Mouse (Mus musculus) limb, embryonic 11.5 days (tissue): ENCODE results near the gene Tnfsf10. TPM values are rescaled to one million over a fixed set of nuclear protein-coding genes. Genes with fewer than 3 reads are reported as not detected.

Source experiments
- ATAC-seq: fragments of 200-750 bp; cut with Nextera tagmentation; 2 replicates; pipeline ENCODE4 v1.8.0; 2017; ENCODE audit warnings: low read depth; ENCODE audit not compliant: insufficient number of reproducible peaks, low FRiP score, low TSS enrichment
- DNase-seq: peaks from one replicate; pipeline ENCODE4 v3.0.0-alpha.2; 2015; ENCODE audit warnings: low spot score
- H3K27ac ChIP-seq: fragments of 300-500 bp; sonication (generic); replicated peaks from 2 replicates; pipeline ENCODE4 v1.5.1; 2014; ENCODE audit warnings: low read depth, mild to moderate bottlenecking, low read length
- H3K27me3 ChIP-seq: fragments of 300-500 bp; sonication (generic); 2 replicates; pipeline ENCODE4 v1.6.1; 2014; ENCODE audit warnings: mild to moderate bottlenecking, low read length, mixed read lengths; ENCODE audit not compliant: control insufficient read depth, insufficient read depth
- H3K36me3 ChIP-seq: fragments of 300-500 bp; sonication (generic); 2 replicates; pipeline ENCODE4 v1.6.1; 2014; ENCODE audit warnings: mild to moderate bottlenecking, low read length, moderate library complexity, mixed read lengths; ENCODE audit not compliant: control insufficient read depth, insufficient read depth
- H3K4me1 ChIP-seq: fragments of 300-500 bp; sonication (generic); 2 replicates; pipeline ENCODE4 v1.6.1; 2014; ENCODE audit warnings: low read length, mixed read lengths; ENCODE audit not compliant: control insufficient read depth, insufficient read depth
- H3K4me2 ChIP-seq: fragments of 300-500 bp; sonication (generic); 2 replicates; pipeline ENCODE4 v1.6.1; 2014; ENCODE audit warnings: low read depth, mild to moderate bottlenecking, moderate library complexity; ENCODE audit not compliant: severe bottlenecking
- H3K4me3 ChIP-seq: fragments of 300-500 bp; sonication (generic); 2 replicates; pipeline ENCODE4 v1.5.1; 2014; ENCODE audit warnings: low read depth, low read length
- H3K9ac ChIP-seq: fragments of 300-500 bp; sonication (generic); 2 replicates; pipeline ENCODE4 v1.6.1; 2014; ENCODE audit warnings: mild to moderate bottlenecking, low read length
- H3K9me3 ChIP-seq: fragments of 300-500 bp; sonication (generic); 2 replicates; pipeline ENCODE4 v1.6.1; 2016; ENCODE audit warnings: low read length; ENCODE audit not compliant: control insufficient read depth
- WGBS: fragments of 180-500 bp; shearing (Covaris S2); extraction: QIAGEN DNeasy Blood & Tissue Kit; methylation state at CpG from one replicate; pipeline ENCODE4 v1.1.7; 2014; 5-methylcytosine and 5-hydroxymethylcytosine counted together
- polyA plus RNA-seq: library from polyadenylated mRNA; unstranded; fragments of >200 nt; fragmentation: Nextera tagmentation; extraction: Ambion mirVana; gene quantifications from 2 replicates; pipeline ENCODE4 v1.2.1, GENCODE M21; 2014

The Tnfsf10 gene
- polyA plus RNA-seq, 1 experiment from 2014 or later = 0.04 TPM

DNA sequence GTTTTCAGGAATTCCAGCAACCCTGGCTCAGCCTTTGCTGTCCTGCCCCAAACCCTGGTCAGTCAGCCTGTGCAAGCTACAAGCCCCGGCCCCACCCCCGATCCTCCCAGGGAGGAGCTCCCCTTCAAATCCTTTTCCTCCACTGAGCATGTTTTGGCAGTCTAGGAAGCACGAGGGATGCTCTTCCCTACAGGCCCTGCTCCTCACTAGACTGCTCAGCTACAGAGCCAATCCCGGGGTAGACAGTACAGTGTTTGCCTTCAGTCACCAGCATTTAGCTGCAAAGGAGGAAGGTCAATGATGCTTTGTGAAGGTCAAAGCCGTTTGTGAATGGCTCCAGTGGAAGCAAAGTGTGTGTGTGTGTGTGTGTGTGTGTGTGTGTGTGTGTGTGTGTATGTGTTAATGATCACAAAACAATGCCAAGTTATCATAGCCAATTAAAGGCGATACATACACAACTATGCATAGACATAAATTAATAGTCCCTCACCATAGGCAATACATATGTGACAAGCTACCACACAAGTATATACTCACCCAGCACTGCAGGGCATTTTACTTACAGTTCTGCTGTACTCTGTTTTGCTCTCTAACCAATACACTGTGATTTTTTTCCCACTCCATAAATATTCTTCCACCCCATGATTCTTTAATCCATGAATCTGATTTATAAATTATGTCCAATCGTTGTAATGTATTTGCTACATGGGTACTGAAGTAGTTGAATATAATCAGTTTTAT, 23.0 kb upstream of the Tnfsf10 start:
- no peaks in the 10 kb centered on the region for H3K4me1 ChIP-seq
- no peak overlapping the region for H3K27ac ChIP-seq
- no peak for DNase-seq
- H3K4me2 ChIP-seq = no peak overlapping the region
- no peaks in the 10 kb centered on the region for H3K27me3 ChIP-seq
- H3K4me3 ChIP-seq = no peak overlapping the region
- no peak for ATAC-seq
- no peaks in the 10 kb centered on the region for H3K36me3 ChIP-seq
- no peaks in the 10 kb centered on the region for H3K9me3 ChIP-seq
- 68% methylated on average over 7 of the region's 7 CpGs for WGBS
- H3K9ac ChIP-seq = no peak overlapping the region

GRCm38 (mm10) chr3:27300451-27300850, 16.4 kb upstream of the Tnfsf10 start:
- Histone ChIP-seq H3K27me3 (no peaks in the 10 kb centered on the region), H3K9me3 (no peaks in the 10 kb centered on the region), H3K4me1 (no peaks in the 10 kb centered on the region), H3K4me3 (no peak overlapping the region), H3K4me2 (no peak overlapping the region), H3K27ac (no peak overlapping the region), H3K9ac (no peak overlapping the region), H3K36me3 (no peaks in the 10 kb centered on the region)
- DNase-seq (no peak), ATAC-seq (no peak)
- WGBS = 87% methylated on average over 4 of the region's 4 CpGs

DNA sequence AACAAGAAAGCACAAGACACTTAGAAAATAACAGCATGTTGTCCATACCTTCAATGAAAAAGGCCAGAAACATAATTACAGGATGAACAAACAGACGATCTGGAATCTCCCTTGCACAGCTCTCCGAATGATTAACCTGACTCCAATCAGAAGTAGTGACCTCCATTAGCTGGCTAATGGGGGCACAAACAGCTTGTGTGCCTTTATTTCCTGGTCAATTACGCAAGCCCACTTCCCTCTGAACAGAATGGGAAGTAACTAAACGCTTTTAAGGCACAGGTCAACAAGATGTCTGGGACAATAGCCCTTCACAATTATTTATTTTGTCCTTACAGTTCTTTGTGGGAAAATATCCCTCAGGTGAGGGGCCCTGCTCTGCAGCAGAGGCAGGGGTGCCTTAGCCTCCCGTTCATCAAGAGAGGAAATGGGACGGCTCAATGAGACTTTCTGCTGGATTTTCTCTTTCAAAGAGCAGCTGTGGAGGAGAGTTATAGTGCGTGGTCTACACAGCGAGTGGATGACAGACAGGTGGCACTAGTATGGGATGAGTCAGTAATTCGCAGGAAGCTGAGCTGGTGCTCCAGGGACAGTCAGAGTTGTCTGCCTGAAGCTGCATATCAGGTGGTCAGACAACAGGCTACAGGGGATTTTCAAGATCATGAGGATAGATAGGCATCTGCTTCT, 14.3 kb upstream of the Tnfsf10 start:
- Histone ChIP-seq H3K27ac (no peak overlapping the region), H3K4me2 (no peak overlapping the region), H3K9me3 (no peaks in the 10 kb centered on the region), H3K36me3 (no peaks in the 10 kb centered on the region), H3K27me3 (no peaks in the 10 kb centered on the region), H3K4me3 (no peak overlapping the region), H3K9ac (no peak overlapping the region), H3K4me1 (no peaks in the 10 kb centered on the region)
- 73% methylated on average over 9 of the region's 9 CpGs for WGBS
- ATAC-seq (no peak), DNase-seq (no peak)

DNA sequence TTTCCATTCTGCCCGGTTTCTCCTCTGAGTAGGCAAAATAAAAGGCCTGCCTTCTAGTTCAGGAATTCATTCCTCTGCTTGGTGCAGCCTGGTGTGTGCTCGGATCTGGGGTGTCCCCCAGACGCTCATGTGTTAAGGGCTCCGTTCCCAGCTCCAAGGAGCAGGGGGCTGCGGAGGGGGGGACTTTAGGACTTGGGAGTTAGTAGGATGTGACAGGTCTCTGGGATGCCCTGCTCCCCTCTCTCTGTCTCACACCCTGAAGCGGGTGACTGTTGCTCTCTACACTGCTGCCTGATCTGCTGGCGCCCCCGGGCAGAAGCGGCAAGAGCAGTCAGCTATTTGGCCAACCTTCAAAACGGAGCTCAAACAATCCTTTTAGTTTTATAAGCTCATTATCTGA, 10.0 kb upstream of the Tnfsf10 start:
- Histone ChIP-seq H3K27me3 (no peaks in the 10 kb centered on the region), H3K4me2 (no peak overlapping the region), H3K9me3 (no peaks in the 10 kb centered on the region), H3K4me1 (no peaks in the 10 kb centered on the region), H3K4me3 (no peak overlapping the region), H3K27ac (no peak overlapping the region), H3K9ac (no peak overlapping the region), H3K36me3 (no peaks in the 10 kb centered on the region)
- ATAC-seq (no peak), DNase-seq (no peak)
- 80% methylated on average over 10 of the region's 10 CpGs for WGBS

GRCm38 (mm10) chr3:27310973-27311372, 5.9 kb upstream of the Tnfsf10 start:
- H3K4me1 ChIP-seq = no peaks in the 10 kb centered on the region
- ATAC-seq = no peak
- H3K27ac ChIP-seq = no peak overlapping the region
- no peaks in the 10 kb centered on the region for H3K27me3 ChIP-seq
- H3K4me3 ChIP-seq = no peak overlapping the region
- no peak for DNase-seq
- H3K9me3 ChIP-seq = no peaks in the 10 kb centered on the region
- no peak overlapping the region for H3K9ac ChIP-seq
- no peaks in the 10 kb centered on the region for H3K36me3 ChIP-seq
- H3K4me2 ChIP-seq = no peak overlapping the region
- 91% methylated on average over 7 of the region's 7 CpGs for WGBS

- no peaks in the 10 kb centered on the region for H3K9me3 ChIP-seq
- H3K4me1 ChIP-seq = no peaks in the 10 kb centered on the region
- H3K36me3 ChIP-seq = no peaks in the 10 kb centered on the region
- H3K27me3 ChIP-seq = no peaks in the 10 kb centered on the region
- WGBS = 93% methylated on average over 4 of the region's 4 CpGs
- no peak overlapping the region for H3K4me2 ChIP-seq
- H3K9ac ChIP-seq = no peak overlapping the region
- ATAC-seq (no peak), DNase-seq (no peak)
- no peak overlapping the region for H3K4me3 ChIP-seq
- H3K27ac ChIP-seq = no peak overlapping the region
Measured at GRCm38 (mm10) chr3:27311475-27311874, 5.4 kb upstream of the Tnfsf10 start.

DNA sequence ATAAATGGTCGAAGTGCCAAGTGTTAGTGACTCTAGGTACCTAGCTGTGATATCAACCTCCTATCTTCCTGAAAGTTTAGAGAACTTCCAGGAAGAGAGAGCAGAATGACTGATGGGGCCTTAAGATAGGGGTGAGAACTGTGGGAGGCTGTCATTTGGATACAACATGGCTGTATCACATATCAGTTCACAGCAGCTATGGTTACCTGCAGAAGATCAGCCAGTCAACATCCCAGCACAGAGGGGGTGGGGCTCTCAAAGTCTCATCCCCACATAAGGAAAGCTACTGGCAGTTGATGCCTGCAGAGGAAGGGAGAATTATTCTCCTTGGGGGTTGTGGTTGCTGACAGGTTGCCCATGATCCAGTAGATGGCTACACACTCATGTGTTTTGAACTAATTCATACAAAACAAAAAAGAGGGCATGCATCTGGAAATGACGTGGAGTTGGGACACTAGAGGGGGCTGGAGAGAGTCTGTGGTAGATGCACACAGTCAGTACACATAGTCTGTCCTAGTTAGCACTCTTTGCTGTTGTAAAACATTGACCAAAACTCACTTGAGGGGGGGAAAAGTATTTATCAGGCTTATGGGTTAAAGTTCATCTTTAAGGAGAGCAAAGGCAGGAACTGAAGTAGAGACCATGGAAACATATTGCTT, 2.2 kb upstream of the Tnfsf10 start:
- DNase-seq (no peak), ATAC-seq (no peak)
- no peaks in the 10 kb centered on the region for H3K9me3 ChIP-seq
- H3K9ac ChIP-seq = no peak overlapping the region
- no peak overlapping the region for H3K4me2 ChIP-seq
- H3K27ac ChIP-seq = no peak overlapping the region
- H3K27me3 ChIP-seq = no peaks in the 10 kb centered on the region
- WGBS = 66% methylated on average over 2 of the region's 2 CpGs
- no peaks in the 10 kb centered on the region for H3K4me1 ChIP-seq
- no peaks in the 10 kb centered on the region for H3K36me3 ChIP-seq
- H3K4me3 ChIP-seq = no peak overlapping the region

DNA sequence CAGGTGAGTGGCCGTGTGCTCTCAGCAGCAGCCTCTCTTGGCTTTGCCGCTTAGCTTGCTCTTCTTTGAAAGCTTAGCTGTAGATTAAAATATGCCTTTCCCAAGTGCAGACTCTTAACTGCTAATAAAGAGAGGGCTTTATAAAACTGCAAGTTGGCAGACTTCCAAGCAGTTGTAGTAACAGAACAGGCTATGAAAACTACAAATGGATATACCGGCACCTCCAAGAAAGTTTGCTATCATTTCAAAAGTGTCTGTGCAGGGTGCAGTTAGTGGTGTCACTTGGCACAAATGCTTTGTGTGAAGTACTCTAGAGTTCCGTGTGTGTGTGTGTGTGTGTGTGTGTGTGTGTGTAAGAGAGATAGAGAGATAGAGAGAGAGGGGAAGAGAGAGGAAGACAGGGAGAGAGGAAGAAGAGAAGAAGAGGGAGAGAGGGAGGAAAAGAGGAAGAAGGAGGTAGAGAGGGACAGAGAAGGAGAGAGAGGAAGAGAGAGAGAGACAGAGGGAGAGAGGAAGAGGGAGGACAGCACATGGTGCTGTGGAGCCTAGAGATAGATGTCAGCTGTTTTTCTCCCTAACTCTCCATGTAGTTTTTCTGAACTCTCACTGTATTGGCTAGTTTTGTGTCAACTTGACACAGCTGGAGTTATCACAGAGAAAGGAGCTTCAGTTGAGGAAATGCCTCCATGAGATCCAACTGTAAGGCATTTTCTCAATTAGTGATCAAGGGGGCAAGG, 628 bp downstream of the Tnfsf10 start:
- no peak overlapping the region for H3K27ac ChIP-seq
- no peak overlapping the region for H3K4me2 ChIP-seq
- no peak for DNase-seq
- no peak overlapping the region for H3K9ac ChIP-seq
- no peaks in the 10 kb centered on the region for H3K27me3 ChIP-seq
- 82% methylated on average over 4 of the region's 4 CpGs for WGBS
- H3K36me3 ChIP-seq = no peaks in the 10 kb centered on the region
- H3K4me3 ChIP-seq = no peak overlapping the region
- no peak for ATAC-seq
- H3K4me1 ChIP-seq = no peaks in the 10 kb centered on the region
- no peaks in the 10 kb centered on the region for H3K9me3 ChIP-seq
